Mouse (Mus musculus) ES-E14 (cell line): ENCODE measurements around the gene Gm38431.

Experiments
- CHD2 ChIP-seq: IDR thresholded peaks from 2 replicates; pipeline ENCODE4 v1.6.1; 2014; ENCODE audit warnings: mild to moderate bottlenecking, low read depth, low read length, inconsistent platforms
- MAFK ChIP-seq: IDR thresholded peaks from 2 replicates; pipeline ENCODE4 v1.6.1; 2014; ENCODE audit warnings: mild to moderate bottlenecking, low read depth, low read length, inconsistent platforms; ENCODE audit not compliant: insufficient read depth
- ZC3H11A ChIP-seq: IDR thresholded peaks from 2 replicates; pipeline ENCODE4 v1.6.1; 2012; ENCODE audit warnings: low read depth, mild to moderate bottlenecking, inconsistent platforms, low read length, borderline replicate concordance

DNA sequence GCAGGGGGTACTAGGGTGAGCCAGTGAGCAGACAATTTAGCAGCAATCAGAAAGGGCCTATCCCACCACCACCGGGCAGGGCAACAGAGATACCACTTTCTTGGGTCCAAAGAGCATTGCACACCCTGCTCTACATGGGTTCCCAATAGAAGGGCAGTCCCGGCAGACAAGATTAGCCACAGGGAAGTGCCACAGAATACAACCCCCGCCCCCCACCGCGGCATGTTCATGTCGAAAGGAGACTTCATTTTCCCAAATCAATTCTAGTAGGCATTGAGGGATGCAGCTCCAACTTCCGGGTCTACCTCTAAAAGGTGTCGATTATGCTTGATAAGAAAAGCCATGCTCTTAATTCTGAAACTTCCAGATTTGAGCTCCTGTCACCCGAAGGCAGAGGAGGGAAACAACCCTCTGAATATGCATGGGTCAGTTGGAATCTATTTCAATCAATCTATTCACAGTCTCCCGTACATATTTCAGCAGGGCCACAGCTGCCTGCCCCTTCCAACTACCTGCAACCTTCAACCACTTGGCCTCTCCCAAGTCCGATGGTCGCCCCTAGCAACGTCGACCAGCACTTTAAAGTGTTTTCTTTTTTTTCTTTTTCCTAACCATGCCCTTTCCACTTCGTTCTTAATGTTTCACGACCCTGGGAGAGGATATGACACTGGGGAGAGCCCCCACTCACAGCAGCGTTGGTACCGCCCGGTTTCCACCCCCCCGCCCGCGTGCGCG lies 658 bp downstream of the Gm38431 start:
- TF ChIP-seq ZC3H11A (no peak), MAFK (no peak), CHD2 (no peak)
